Mouse (Mus musculus) stomach, postnatal 0 days (tissue): ENCODE measurements at regions not wholly inside any gene's neighbourhood (a gene's known extent, or its start where the extent isn't known, plus 50 kb on each side); places are given as distances from the start of the nearest gene placed in this dataset.

ENCODE experiments used
- ATAC-seq: fragments of 200-750 bp; cut with Nextera tagmentation; 2 replicates; pipeline ENCODE4 v1.8.0; 2017; ENCODE audit not compliant: low FRiP score, low TSS enrichment
- DNase-seq: peaks from one replicate; pipeline ENCODE4 v3.0.0-alpha.2; 2016; ENCODE audit warnings: low spot score
- H3K27ac ChIP-seq: fragments of 300-500 bp; sonication (generic); replicated peaks from 2 replicates; pipeline ENCODE4 v1.5.1; 2014; ENCODE audit warnings: mild to moderate bottlenecking, control low read depth
- H3K27me3 ChIP-seq: fragments of 300-500 bp; sonication (generic); 2 replicates; pipeline ENCODE4 v1.6.1; 2014; ENCODE audit warnings: low read length; ENCODE audit not compliant: control insufficient read depth, insufficient read depth
- H3K36me3 ChIP-seq: fragments of 300-500 bp; sonication (generic); 2 replicates; pipeline ENCODE4 v1.6.1; 2014; ENCODE audit warnings: low read length, mixed read lengths; ENCODE audit not compliant: control insufficient read depth, insufficient read depth
- H3K4me1 ChIP-seq: fragments of 300-500 bp; sonication (generic); replicated peaks from 2 replicates; pipeline ENCODE4 v1.6.1; 2014; ENCODE audit warnings: antibody characterized with exemption; ENCODE audit not compliant: control insufficient read depth, insufficient read depth
- H3K4me2 ChIP-seq: fragments of 300-500 bp; sonication (generic); replicated peaks from 2 replicates; pipeline ENCODE4 v1.6.1; 2014; ENCODE audit warnings: low read depth, mild to moderate bottlenecking, control low read depth, moderate library complexity
- H3K4me3 ChIP-seq: fragments of 300-500 bp; sonication (generic); 2 replicates; pipeline ENCODE4 v1.5.1; 2014; ENCODE audit warnings: low read depth, low read length, control low read depth
- H3K9ac ChIP-seq: fragments of 300-500 bp; sonication (generic); 2 replicates; pipeline ENCODE4 v1.6.1; 2014; ENCODE audit warnings: mild to moderate bottlenecking, low read length, control low read depth, mixed read lengths
- H3K9me3 ChIP-seq: fragments of 300-500 bp; sonication (generic); 2 replicates; pipeline ENCODE4 v1.6.1; 2016; ENCODE audit warnings: low read length; ENCODE audit not compliant: control insufficient read depth
- CTCF ChIP-seq: IDR thresholded peaks from 2 replicates; pipeline ENCODE4 v1.5.1; 2016; ENCODE audit warnings: antibody characterized with exemption, low read depth, mild to moderate bottlenecking, moderate library complexity
- EP300 ChIP-seq: optimal IDR thresholded peaks from 2 replicates; pipeline ENCODE3; 2016; ENCODE audit warnings: antibody characterized with exemption
- WGBS: fragments of 180-500 bp; shearing (Covaris S2); extraction: QIAGEN DNeasy Blood & Tissue Kit; methylation state at CpG from one replicate; pipeline ENCODE4 v1.1.7; 2014; 5-methylcytosine and 5-hydroxymethylcytosine counted together

- TF ChIP-seq CTCF (no peak), EP300 (no peak)
- Histone ChIP-seq H3K4me1 (no peaks in the 10 kb centered on the region), H3K27me3 (no peaks in the 10 kb centered on the region), H3K4me3 (no peak overlapping the region), H3K9me3 (no peaks in the 10 kb centered on the region), H3K36me3 (no peaks in the 10 kb centered on the region), H3K9ac (no peak overlapping the region), H3K27ac (no peak overlapping the region), H3K4me2 (no peak overlapping the region)
- ATAC-seq: no peak
- no peak for DNase-seq
- WGBS: 43% methylated on average over 2 of the region's 2 CpGs
Measured at GRCm38 (mm10) chr9:42174349-42174955, 50.4 kb upstream of the Sorl1 start.
